Mouse (Mus musculus) lung, postnatal 0 days (tissue): ENCODE results near the gene Camta1. TPM values are rescaled to one million over a fixed set of nuclear protein-coding genes. Genes with fewer than 3 reads are reported as not detected.

Source experiments
- ATAC-seq: fragments of 200-750 bp; cut with Nextera tagmentation; 2 replicates; pipeline ENCODE4 v1.8.0; 2017; ENCODE audit warnings: moderate library complexity
- DNase-seq: peaks from one replicate; pipeline ENCODE4 v3.0.0-alpha.2; 2016; ENCODE audit warnings: low spot score
- H3K27ac ChIP-seq: fragments of 300-500 bp; sonication (generic); 2 replicates; pipeline ENCODE4 v1.5.1; 2014; ENCODE audit warnings: antibody characterized with exemption, mild to moderate bottlenecking, low read length, mixed read lengths
- H3K27me3 ChIP-seq: fragments of 300-500 bp; sonication (generic); replicated peaks from 2 replicates; pipeline ENCODE4 v1.6.1; 2014; ENCODE audit warnings: low read length, mixed read lengths; ENCODE audit not compliant: insufficient read depth
- H3K36me3 ChIP-seq: fragments of 300-500 bp; sonication (generic); 2 replicates; pipeline ENCODE4 v1.6.1; 2014; ENCODE audit warnings: low read length, mixed read lengths; ENCODE audit not compliant: insufficient read depth
- H3K4me1 ChIP-seq: fragments of 300-500 bp; sonication (generic); 2 replicates; pipeline ENCODE4 v1.6.1; 2014; ENCODE audit warnings: antibody characterized with exemption, low read depth, low read length, mixed read lengths; ENCODE audit not compliant: insufficient read depth
- H3K4me2 ChIP-seq: fragments of 300-500 bp; sonication (generic); replicated peaks from 2 replicates; pipeline ENCODE4 v1.6.1; 2014; ENCODE audit warnings: low read depth, mild to moderate bottlenecking, low read length, moderate library complexity, mixed read lengths
- H3K4me3 ChIP-seq: fragments of 300-500 bp; sonication (generic); 2 replicates; pipeline ENCODE4 v1.5.1; 2014; ENCODE audit warnings: low read depth, low read length
- H3K9ac ChIP-seq: fragments of 300-500 bp; sonication (generic); replicated peaks from 2 replicates; pipeline ENCODE4 v1.6.1; 2014; ENCODE audit warnings: low read depth, mild to moderate bottlenecking
- H3K9me3 ChIP-seq: fragments of 300-500 bp; sonication (generic); 2 replicates; pipeline ENCODE4 v1.6.1; 2016; ENCODE audit warnings: low read length, mixed read lengths
- CTCF ChIP-seq: IDR thresholded peaks from 2 replicates; pipeline ENCODE4 v1.5.1; 2016; ENCODE audit warnings: antibody characterized with exemption, mild to moderate bottlenecking
- EP300 ChIP-seq: IDR thresholded peaks from 2 replicates; pipeline ENCODE4 v1.6.1; 2016; ENCODE audit warnings: antibody characterized with exemption, mild to moderate bottlenecking, control low read depth
- WGBS: fragments of 180-500 bp; shearing (Covaris S2); extraction: QIAGEN DNeasy Blood & Tissue Kit; methylation state at CpG from one replicate; pipeline ENCODE4 v1.1.7; 2014; 5-methylcytosine and 5-hydroxymethylcytosine counted together
- polyA plus RNA-seq: library from polyadenylated mRNA; unstranded; fragments of >200 nt; fragmentation: Nextera tagmentation; extraction: Ambion mirVana; gene quantifications from 2 replicates; pipeline ENCODE4 v1.2.1, GENCODE M21; 2015

Camta1 gene
- polyA plus RNA-seq, 1 experiment from 2014 or later = 86.4 TPM

GRCm38 (mm10) chr4:151638941-151639340 lies 222.7 kb downstream of the Camta1 start:
- no peak overlapping the region for H3K27ac ChIP-seq
- H3K36me3 ChIP-seq = no peaks in the 10 kb centered on the region
- H3K4me1 ChIP-seq = no peaks in the 10 kb centered on the region
- H3K27me3 ChIP-seq = no peaks in the 10 kb centered on the region
- H3K9me3 ChIP-seq = no peaks in the 10 kb centered on the region
- DNase-seq (peak; percentile 57), ATAC-seq (no peak)
- 15% methylated on average over 9 of the region's 9 CpGs for WGBS
- H3K4me3 ChIP-seq = no peak overlapping the region
- TF ChIP-seq CTCF = peak; percentile 59
- TF ChIP-seq EP300 = no peak
- H3K4me2 ChIP-seq = no peak overlapping the region
- H3K9ac ChIP-seq = no peak overlapping the region

- no peaks in the 10 kb centered on the region for H3K9me3 ChIP-seq
- no peak for ATAC-seq
- DNase-seq = no peak
- TF ChIP-seq CTCF (no peak), EP300 (no peak)
- H3K27ac ChIP-seq = no peak overlapping the region
- 41% methylated on average over 9 of the region's 9 CpGs for WGBS
- H3K4me2 ChIP-seq = no peak overlapping the region
- no peaks in the 10 kb centered on the region for H3K27me3 ChIP-seq
- no peak overlapping the region for H3K4me3 ChIP-seq
- no peak overlapping the region for H3K9ac ChIP-seq
- H3K36me3 ChIP-seq = no peaks in the 10 kb centered on the region
- H3K4me1 ChIP-seq = no peaks in the 10 kb centered on the region
These were observed 224.3 kb downstream of the Camta1 start for GRCm38 (mm10) chr4:151637348-151637747.

GRCm38 (mm10) chr4:151634771-151635170 lies 226.9 kb downstream of the Camta1 start:
- Histone ChIP-seq H3K27ac (no peak overlapping the region), H3K27me3 (no peaks in the 10 kb centered on the region), H3K9ac (no peak overlapping the region), H3K4me3 (no peak overlapping the region), H3K9me3 (no peaks in the 10 kb centered on the region), H3K4me1 (no peaks in the 10 kb centered on the region), H3K4me2 (no peak overlapping the region), H3K36me3 (no peaks in the 10 kb centered on the region)
- WGBS = 25% methylated on average over 6 of the region's 6 CpGs
- no peak for DNase-seq
- ATAC-seq = no peak
- TF ChIP-seq CTCF (no peak), EP300 (no peak)

GRCm38 (mm10) chr4:151633795-151634194 lies 227.9 kb downstream of the Camta1 start:
- no peak for ATAC-seq
- no peak overlapping the region for H3K9ac ChIP-seq
- 83% methylated on average over 8 of the region's 8 CpGs for WGBS
- no peak for DNase-seq
- H3K27ac ChIP-seq = no peak overlapping the region
- H3K4me3 ChIP-seq = no peak overlapping the region
- no peaks in the 10 kb centered on the region for H3K4me1 ChIP-seq
- no peak overlapping the region for H3K4me2 ChIP-seq
- H3K36me3 ChIP-seq = no peaks in the 10 kb centered on the region
- no peaks in the 10 kb centered on the region for H3K27me3 ChIP-seq
- TF ChIP-seq EP300 (no peak), CTCF (no peak)
- no peaks in the 10 kb centered on the region for H3K9me3 ChIP-seq

- DNase-seq (no peak), ATAC-seq (no peak)
- Histone ChIP-seq H3K4me2 (no peak overlapping the region), H3K4me3 (no peak overlapping the region), H3K4me1 (no peaks in the 10 kb centered on the region), H3K27ac (no peak overlapping the region), H3K36me3 (no peaks in the 10 kb centered on the region), H3K9ac (no peak overlapping the region), H3K27me3 (no peaks in the 10 kb centered on the region), H3K9me3 (no peaks in the 10 kb centered on the region)
- TF ChIP-seq CTCF = no peak
- TF ChIP-seq EP300 = no peak
- 57% methylated on average over 6 of the region's 6 CpGs for WGBS
These were observed 229.4 kb downstream of the Camta1 start for GRCm38 (mm10) chr4:151632321-151632720.

- Histone ChIP-seq H3K27me3 (no peaks in the 10 kb centered on the region), H3K9me3 (no peaks in the 10 kb centered on the region), H3K27ac (no peak overlapping the region), H3K36me3 (no peaks in the 10 kb centered on the region), H3K9ac (no peak overlapping the region), H3K4me3 (no peak overlapping the region), H3K4me2 (no peak overlapping the region), H3K4me1 (no peaks in the 10 kb centered on the region)
- TF ChIP-seq CTCF = no peak
- TF ChIP-seq EP300 = no peak
- 70% methylated on average over 10 of the region's 10 CpGs for whole genome bisulfite sequencing
- ATAC-seq = no peak
- no peak for DNase-seq
These were observed 231.0 kb downstream of the Camta1 start for GRCm38 (mm10) chr4:151630664-151631063.

GRCm38 (mm10) chr4:151630231-151630630 lies 231.4 kb downstream of the Camta1 start:
- Histone ChIP-seq H3K4me3 (no peak overlapping the region), H3K4me1 (no peaks in the 10 kb centered on the region), H3K4me2 (no peak overlapping the region), H3K9ac (no peak overlapping the region), H3K27me3 (no peaks in the 10 kb centered on the region), H3K27ac (no peak overlapping the region), H3K9me3 (no peaks in the 10 kb centered on the region), H3K36me3 (no peaks in the 10 kb centered on the region)
- WGBS = 41% methylated on average over 3 of the region's 3 CpGs
- no peak for TF ChIP-seq CTCF
- TF ChIP-seq EP300 = no peak
- ATAC-seq (no peak), DNase-seq (no peak)
